Mouse (Mus musculus) Patski (cell line): Measurements from ENCODE around the gene Itm2b. TPM values are rescaled to one million over a fixed set of nuclear protein-coding genes. Genes with fewer than 3 reads are reported as not detected.

Experiments
- ATAC-seq: fragments of 100-300 bp; one replicate; pipeline ENCODE4 v1.8.0; 2021
- CTCF ChIA-PET: fragments of 350-600 bp; sonication (Branson Sonifier 250); formaldehyde crosslinking; loops from one replicate; lab custom pipeline; 2022; ENCODE audit warnings: inconsistent platforms; lab: Charles Lee
- POLR2A ChIA-PET: fragments of 350-600 bp; sonication (Branson Sonifier 250); formaldehyde crosslinking; loops from one replicate; lab custom pipeline; 2022; ENCODE audit warnings: antibody characterized with exemption, inconsistent platforms; lab: Charles Lee
- DNase-seq: peaks from one replicate; pipeline ENCODE4 v3.0.0-alpha.2; 2011; ENCODE audit warnings: low read depth, low spot score
- H3K27me3 ChIP-seq: fragments of 371-371 bp; one replicate; pipeline ENCODE4 v1.5.1; 2021
- CTCF ChIP-seq: fragments of 100-300 bp; IDR thresholded peaks from one replicate; pipeline ENCODE4 v1.5.1; 2021
- in situ Hi-C: fragments of 300-500 bp; cut with MboI; formaldehyde crosslinking; loops from 3 replicates; pipeline ENCODE4 v1.11.1; 2018; ENCODE audit warnings: low pct_unique_long_range_greater_than_20kb, mixed read lengths
- polyA plus RNA-seq: library from polyadenylated mRNA; unstranded; gene quantifications from one replicate; pipeline ENCODE4 v1.2.3, GENCODE M21; 2021

Itm2b gene
- polyA plus RNA-seq, 1 experiment from 2014 or later = 1,100 TPM

- H3K27me3 ChIP-seq = no peaks in the 10 kb centered on the region
- DNase-seq (no peak), ATAC-seq (no peak)
- in situ Hi-C loops = no loop called here
- no peak for TF ChIP-seq CTCF
- CTCF ChIA-PET = interaction anchor here (1.2 to 1.6 kb wide), 2 partner anchors 13 to 104 kb away, joined by 3 to 5 read pairs; no protein-coding TSS in a partner anchor
- POLR2A ChIA-PET = no interaction called here
Observed at GRCm38 (mm10) chr14:73370695-73371372, 14.3 kb downstream of the Itm2b start.

- TF ChIP-seq CTCF = no peak
- POLR2A ChIA-PET = no interaction called here
Observed at GRCm38 (mm10) chr14:73370078-73370670, 14.9 kb downstream of the Itm2b start.

GRCm38 (mm10) chr14:73369634-73370033, 15.5 kb downstream of the Itm2b start:
- POLR2A ChIA-PET = interaction anchor here (0.6 to 1.3 kb wide), 2 partner anchors 9 kb away, joined by 3 read pairs; no protein-coding TSS in a partner anchor
- ATAC-seq = no peak
- CTCF ChIA-PET = interaction anchor here (1.0 to 1.2 kb wide), 2 partner anchors 18 to 105 kb away, joined by 3 read pairs; no protein-coding TSS in a partner anchor
- no peak for TF ChIP-seq CTCF
- no peaks in the 10 kb centered on the region for H3K27me3 ChIP-seq
- DNase-seq = no peak
- in situ Hi-C loops = no loop called here

More at GRCm38 (mm10) chr14:73370078-73370670, 14.9 kb downstream of the Itm2b start:
- H3K27me3 ChIP-seq = no peaks in the 10 kb centered on the region
- in situ Hi-C loops = no loop called here
- CTCF ChIA-PET = interaction anchor here (1.0 to 1.6 kb wide), 3 partner anchors 13 to 105 kb away, joined by 3 to 5 read pairs (median 3); no protein-coding TSS in a partner anchor
- no peak for DNase-seq
- no peak for ATAC-seq

GRCm38 (mm10) chr14:73368966-73369365, 16.1 kb downstream of the Itm2b start:
- ATAC-seq (peak; percentile 92), DNase-seq (no peak)
- ChIA-PET POLR2A (interaction anchor here (0.6 to 1.3 kb wide), 2 partner anchors 9 to 10 kb away, joined by 3 read pairs; no protein-coding TSS in a partner anchor), CTCF (interaction anchor here (0.9 to 1.0 kb wide), 2 partner anchors 17 to 50 kb away, joined by 3 read pairs; no protein-coding TSS in a partner anchor)
- no peak for TF ChIP-seq CTCF
- no peaks in the 10 kb centered on the region for H3K27me3 ChIP-seq
- in situ Hi-C loops = no loop called here

- in situ Hi-C loops = no loop called here
- no peak for TF ChIP-seq CTCF
- ChIA-PET POLR2A (interaction anchor here (1.3 kb wide), 1 partner anchor 11 kb away, joined by 3 read pairs; no protein-coding TSS in a partner anchor), CTCF (no interaction called here)
- DNase-seq (no peak), ATAC-seq (no peak)
- H3K27me3 ChIP-seq = no peaks in the 10 kb centered on the region
Observed at GRCm38 (mm10) chr14:73368221-73368620, 16.9 kb downstream of the Itm2b start.

- no peaks in the 10 kb centered on the region for H3K27me3 ChIP-seq
- no peak for DNase-seq
- POLR2A ChIA-PET = no interaction called here
- CTCF ChIA-PET = no interaction called here
- in situ Hi-C loops = no loop called here
- no peak for TF ChIP-seq CTCF
- no peak for ATAC-seq
Observed at GRCm38 (mm10) chr14:73366278-73366677, 18.8 kb downstream of the Itm2b start.

GRCm38 (mm10) chr14:73363782-73364181, 21.3 kb downstream of the Itm2b start:
- no peak for ATAC-seq
- ChIA-PET POLR2A (no interaction called here), CTCF (no interaction called here)
- no peak for DNase-seq
- H3K27me3 ChIP-seq = no peaks in the 10 kb centered on the region
- in situ Hi-C loops = no loop called here
- no peak for TF ChIP-seq CTCF

GRCm38 (mm10) chr14:73354700-73355099, 30.4 kb downstream of the Itm2b start:
- ChIA-PET CTCF (no interaction called here), POLR2A (no interaction called here)
- DNase-seq (no peak), ATAC-seq (no peak)
- H3K27me3 ChIP-seq = no peaks in the 10 kb centered on the region
- TF ChIP-seq CTCF = no peak
- in situ Hi-C loops = no loop called here

- H3K27me3 ChIP-seq = no peaks in the 10 kb centered on the region
- ChIA-PET CTCF (interaction anchor here (1.3 kb wide), 1 partner anchor 18 kb away, joined by 3 read pairs; no protein-coding TSS in a partner anchor), POLR2A (no interaction called here)
- TF ChIP-seq CTCF = no peak
- in situ Hi-C loops = no loop called here
- ATAC-seq (peak; percentile 85), DNase-seq (peak; percentile 27)
Observed at GRCm38 (mm10) chr14:73351118-73351517, 34.0 kb downstream of the Itm2b start.

GRCm38 (mm10) chr14:73350029-73350428, 35.1 kb downstream of the Itm2b start:
- no peaks in the 10 kb centered on the region for H3K27me3 ChIP-seq
- ATAC-seq (no peak), DNase-seq (no peak)
- no peak for TF ChIP-seq CTCF
- CTCF ChIA-PET = interaction anchor here (1.1 kb wide), 1 partner anchor 70 kb away, joined by 3 read pairs; no protein-coding TSS in a partner anchor
- in situ Hi-C loops = no loop called here
- POLR2A ChIA-PET = interaction anchor here (0.7 kb wide), 1 partner anchor 8 kb away, joined by 3 read pairs; no protein-coding TSS in a partner anchor
